Mouse (Mus musculus) WW6 (cell line): ENCODE results near the gene Tespa1.
"Not testable (repeated sequence)": the region's sequence is repeated elsewhere in the genome, so short reads cannot be mapped to it uniquely, and the experiment has no call there.

Source experiments
- DNase-seq: peaks from one replicate; pipeline ENCODE4 v3.0.0-alpha.2; 2013; ENCODE audit warnings: low read depth, low spot score

Gene Tespa1

DNA sequence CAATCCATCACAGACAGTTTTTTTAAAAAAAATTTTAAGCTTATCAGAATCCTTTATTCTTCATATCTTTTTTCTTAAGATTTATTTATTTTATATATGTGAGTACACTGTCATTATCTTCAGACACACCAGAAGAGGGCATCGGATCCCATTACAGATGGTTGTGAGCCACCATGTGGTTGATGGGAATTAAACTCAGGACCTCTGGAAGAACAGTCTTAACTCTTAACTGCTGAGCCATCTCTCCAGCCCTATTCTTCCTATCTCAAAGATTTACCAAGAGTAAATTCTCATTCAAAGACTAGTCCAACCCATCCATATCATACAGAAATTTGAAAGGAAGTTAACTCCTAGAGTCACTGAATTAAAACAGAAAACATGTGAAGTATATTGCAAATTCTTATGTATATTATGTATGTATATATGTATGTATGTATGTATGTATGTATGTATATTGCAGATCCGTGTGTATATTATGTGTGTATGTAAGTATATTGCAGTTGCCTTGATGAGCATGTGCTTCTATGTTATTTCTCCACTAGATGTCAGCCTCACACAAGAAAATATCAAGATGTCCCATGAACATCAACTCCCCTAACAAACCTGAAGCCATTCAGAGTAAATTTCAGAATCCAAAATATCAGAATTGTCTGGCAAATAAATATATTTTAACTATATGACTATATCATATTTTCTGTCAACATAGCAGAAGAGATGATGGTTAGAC lies 40.9 kb downstream of the Tespa1 start:
- peak; percentile 5 for DNase-seq

DNA sequence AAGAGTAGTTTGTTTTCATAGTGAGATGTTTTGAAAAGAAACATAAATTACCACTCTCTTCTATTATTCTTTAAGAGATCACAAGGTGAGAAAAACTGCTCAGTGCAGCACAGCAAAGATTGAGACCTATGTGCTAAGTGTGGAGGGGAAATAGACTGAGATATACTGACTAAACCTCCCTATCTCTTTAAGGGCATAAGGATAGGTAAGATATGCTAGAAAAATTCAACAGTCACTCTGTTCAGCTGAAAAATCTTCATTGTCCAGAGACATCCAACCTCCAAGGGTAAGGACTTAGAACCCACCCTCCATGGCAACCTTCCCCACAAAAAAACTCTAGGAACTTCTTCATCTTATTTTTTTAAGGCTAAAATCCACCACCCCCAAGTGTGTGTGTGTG lies 42.1 kb downstream of the Tespa1 start:
- DNase-seq, result no peak

DNA sequence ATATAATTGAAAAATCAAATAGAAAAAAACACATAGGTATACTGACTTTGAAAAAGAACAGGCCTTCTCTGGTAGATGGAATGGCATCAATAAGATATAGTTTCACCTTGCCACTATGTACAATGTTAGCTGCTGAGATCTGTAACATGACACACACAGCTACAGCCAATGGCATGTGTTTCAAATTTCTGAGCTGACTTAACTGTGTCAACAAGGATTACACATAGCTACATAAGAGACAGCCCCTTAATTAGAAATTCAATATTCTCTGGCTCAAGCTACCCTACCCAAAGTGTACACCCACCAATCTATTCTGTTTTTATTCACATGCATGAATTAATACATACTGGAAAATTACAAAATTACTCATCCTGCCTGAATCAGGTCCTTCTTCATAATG lies 45.7 kb downstream of the Tespa1 start:
- no peak for DNase-seq

DNA sequence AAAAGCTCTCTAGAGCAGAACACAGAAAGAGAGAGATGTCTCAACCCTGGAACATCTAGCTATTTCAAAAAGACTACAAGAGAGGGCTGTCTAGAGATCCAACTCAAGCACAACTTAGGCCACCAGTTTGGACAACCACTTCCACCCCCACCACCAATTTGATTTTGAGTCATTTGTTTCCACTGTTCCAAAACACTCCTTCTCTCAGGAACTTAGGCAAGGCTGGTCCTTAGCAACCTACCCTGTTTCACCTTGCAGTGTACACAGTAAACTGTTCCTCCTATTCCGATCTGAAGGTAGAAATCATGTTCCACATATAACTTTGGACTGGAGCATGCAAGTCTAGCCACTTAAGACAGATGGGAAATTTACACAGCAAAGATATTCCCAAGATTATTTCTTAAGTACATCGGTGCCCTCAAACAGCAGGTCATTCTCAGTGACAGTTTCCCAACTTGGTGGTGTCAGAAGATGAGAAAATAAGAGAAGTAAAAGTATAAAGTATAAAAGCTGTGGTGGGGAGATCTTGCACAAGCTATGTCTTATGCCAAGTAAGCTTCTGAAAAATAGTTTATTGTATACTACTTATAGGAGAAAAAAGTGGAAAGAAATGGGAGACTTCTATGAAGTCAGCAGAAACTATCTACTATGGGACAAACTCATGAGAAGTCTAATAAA lies 47.5 kb downstream of the Tespa1 start:
- no peak for DNase-seq

DNA sequence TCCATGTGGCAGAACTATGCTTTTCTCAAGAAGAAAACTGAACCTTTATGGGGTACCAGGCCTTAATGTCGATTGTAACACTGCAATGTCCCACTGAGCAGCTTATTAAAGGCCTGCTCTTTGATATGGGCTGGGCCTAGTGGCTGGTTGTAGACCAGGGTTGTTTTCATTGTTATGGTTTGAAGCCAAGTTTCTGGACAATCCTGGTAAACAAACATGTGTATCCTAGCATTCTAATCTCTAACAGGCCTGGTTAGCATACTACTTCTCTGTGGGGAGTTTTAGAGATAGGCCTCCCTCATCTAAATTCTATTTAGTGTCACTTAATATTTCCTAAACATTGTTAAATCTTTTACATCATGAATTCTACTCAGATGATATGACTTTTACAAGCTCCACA lies 49.0 kb downstream of the Tespa1 start:
- DNase-seq, result no peak

DNA sequence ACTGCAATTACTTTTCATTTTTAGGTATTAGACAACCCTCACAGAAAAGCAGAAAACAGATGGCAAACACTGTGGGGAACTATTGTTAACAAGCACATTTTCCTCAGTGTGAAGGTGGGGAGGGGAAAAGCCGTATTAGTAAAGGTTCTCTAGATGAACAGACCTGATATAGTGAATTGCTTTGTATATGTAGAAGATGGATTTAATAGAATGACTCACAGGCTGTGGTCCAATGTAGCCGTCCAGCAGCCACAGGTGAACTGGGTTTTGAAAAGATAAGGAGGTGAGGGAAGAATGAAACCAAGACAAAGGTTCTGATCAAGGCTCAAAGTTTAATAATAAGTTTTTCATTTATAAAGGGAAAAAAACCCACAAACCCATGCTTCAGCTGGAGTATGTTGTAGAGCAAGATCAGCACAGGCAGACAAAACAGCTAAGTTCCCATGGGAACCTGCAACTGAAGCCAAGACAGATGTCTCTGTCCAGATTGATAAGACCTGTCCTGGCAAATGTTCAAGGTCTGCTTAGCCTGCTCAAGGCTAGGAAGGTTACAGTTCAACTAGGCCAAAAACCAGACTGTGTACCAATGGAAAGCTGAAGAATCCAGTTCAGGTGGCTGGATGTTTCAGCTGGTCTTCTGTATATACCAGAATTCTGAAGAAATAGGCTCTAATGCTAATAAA lies 50.0 kb downstream of the Tespa1 start:
- DNase-seq, result no peak

DNA sequence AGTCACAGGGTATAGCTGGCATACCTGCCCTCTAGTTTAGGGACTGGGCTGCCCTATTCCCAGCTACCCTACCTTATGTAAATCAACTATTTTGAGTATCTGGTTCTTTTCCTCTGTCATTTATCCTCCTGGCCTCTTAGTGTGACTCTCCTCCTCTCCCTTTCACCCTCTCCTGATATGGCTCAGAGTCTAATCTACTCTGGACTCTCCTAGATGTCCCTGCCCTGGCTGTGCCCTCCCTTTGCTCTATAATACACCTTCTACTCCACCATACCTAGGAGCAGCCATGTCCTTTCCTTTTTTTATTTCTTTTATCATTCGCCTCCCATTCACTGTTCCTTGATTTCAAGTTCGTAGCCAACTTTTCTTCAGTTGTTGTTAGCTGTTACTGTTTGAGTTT lies 52.5 kb downstream of the Tespa1 start:
- no peak for DNase-seq

DNA sequence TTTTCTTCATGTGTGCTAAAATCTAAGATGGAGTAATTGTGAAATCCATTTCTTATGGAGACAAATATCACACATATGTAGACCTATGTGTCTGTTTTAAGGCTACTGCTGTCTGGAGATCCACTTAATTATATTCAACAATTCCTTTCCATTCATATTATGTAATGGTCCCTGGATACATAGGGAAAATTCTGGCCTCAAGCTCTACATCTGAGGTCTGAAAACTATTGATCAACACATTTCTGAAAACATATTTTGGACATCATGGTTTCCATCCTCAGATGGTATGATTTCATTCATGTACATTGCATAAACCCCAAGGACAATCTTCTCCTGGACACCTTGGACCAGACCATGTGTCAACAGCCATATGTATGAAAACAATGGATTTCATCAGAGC lies 71.6 kb downstream of the Tespa1 start, which contains the start of gene Vmn2r84:
Vmn2r84 (minus strand) TSS at position 101 of the 400 bp plus-strand sequence.
- DNase-seq, result no peak

DNA sequence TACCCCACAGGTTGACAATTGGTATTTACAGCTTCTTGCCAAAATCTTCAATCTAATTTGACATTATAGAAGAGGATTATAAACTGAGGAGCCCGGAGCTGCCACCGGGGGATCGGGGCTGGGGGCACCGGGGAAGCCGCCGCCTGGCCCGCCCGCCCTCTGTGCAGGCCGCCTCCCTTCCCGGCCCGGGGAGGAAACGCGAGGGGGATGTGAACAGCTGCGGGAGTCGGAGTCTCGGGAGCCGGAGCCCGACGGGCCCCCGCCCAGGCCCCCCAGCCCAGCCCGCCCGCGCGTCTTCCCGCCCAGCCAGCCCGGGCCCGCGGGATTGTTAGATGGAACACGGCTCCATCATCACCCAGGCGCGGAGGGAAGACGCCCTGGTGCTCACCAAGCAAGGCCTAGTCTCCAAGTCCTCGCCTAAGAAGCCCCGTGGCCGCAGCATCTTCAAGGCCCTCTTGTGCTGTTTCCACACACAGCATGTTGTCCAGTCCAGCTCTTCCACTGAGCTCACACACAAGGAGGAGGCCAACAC lies 89.6 kb downstream of the Tespa1 start:
- DNase-seq, result not testable (repeated sequence)
